Mouse (Mus musculus) retina, postnatal 1 day (tissue): ENCODE results near the gene Ppil6.

Experiments
- DNase-seq: peaks from one replicate; pipeline ENCODE4 v3.0.0-alpha.2; 2012

Gene Ppil6

DNA sequence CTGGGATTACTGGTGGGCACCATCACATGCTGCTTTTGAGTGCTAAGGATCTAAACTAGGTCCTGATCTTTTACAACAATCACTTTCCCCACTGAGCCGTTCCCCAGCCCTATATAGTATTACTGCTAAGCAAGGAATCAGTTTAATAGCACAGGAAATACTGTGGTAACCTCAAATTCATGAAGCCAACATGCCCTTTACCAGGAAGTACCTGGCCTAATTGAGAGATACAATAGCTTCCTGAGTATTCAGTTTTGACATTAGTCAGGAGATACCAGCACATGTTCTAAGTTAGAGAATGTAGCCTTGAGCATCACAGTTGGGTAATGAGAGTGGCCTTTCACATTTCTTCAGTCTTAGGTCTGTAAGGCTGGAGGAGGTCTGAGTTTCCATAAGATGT, 46.5 kb downstream of the Ppil6 start:
- no peak for DNase-seq

DNA sequence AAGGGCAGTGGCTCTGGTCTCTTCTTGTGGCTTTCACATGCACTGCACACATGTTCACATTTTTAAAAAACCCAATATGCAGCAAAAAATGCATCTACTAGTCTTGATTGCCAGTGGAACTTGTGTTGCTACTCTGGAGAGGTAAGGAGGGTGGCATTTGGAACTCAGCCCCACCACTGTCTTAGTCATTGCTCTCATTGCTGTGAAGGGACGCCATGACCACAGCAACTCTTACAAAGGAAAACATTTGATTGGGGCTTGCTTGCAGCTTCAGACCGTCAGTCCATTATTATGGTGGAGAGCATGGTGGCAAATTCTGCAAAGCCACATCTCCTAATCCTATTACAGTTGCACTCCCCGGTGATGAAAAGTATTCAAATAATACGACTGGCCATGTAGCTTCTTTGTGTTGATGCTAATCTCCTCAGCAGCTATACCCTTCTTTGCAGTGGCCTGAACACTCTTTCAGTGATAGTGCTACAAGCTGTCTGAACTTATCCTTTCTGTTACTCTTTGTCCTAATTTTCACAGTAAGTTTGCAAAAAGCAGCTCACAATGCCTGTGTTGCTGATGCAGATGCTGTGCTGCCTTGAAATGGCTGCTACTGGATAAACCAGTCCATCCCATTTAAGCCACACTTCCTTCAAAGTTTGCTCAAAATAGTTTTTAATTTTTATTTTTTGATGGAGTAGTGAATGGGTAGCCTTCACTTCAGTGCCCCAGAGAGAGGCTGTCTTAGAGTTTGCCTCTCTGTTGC, 47.2 kb downstream of the Ppil6 start:
- DNase-seq: peak; percentile 36

DNA sequence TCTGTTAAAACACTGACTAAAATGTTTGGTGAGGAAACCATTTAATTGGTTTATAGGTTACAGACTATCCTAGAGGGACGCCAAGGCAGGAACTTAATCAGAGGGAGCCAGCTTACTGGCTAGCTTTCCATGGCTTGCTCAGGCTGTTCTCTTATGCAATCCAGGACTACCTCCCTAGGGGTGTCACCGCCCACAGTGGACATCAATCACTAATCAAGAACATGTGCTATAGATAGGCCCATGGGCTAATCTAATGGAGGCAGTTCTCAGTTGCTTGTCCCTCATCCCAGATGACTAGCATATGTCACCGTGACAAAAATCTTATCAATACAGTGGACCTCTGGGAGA, 47.7 kb downstream of the Ppil6 start:
- DNase-seq: no peak

DNA sequence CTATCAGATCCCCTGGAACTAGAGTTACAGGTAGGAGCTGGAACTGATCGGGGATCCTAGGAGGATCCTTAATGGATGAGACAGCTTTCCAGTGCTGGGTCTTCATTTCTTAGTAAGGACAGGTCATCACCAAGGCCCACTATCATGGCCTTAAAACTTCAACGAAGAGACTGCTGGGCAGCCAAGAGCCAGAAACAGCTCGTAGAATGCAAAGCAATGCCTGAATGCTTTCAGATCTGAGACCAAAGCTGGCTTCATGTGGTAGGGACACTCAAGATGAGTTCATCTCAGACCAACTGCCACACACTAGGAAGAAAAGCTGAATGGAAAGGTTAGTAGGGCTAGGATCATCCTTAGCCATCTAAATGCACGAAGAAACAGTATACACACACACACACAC, 48.7 kb downstream of the Ppil6 start:
- DNase-seq: no peak

DNA sequence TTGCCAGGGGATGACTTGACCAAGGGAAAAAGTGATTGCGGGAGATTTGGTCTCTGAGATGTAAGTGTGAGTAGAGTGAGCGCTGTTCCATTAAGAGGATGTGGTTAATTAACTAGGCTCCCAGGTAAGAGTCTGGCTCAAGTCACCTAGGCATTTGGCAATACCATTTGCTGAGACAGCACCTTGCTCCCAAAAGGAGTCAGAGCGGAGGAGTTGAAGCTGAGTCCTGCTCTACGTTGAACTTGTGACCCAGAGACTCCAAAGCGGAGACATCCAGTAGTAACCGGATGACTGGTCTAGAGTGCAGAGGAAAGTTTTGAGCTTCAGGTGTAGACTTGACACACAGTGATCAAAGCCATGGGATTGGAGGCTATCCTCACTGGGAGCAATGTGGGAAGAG, 51.8 kb downstream of the Ppil6 start:
- no peak for DNase-seq

DNA sequence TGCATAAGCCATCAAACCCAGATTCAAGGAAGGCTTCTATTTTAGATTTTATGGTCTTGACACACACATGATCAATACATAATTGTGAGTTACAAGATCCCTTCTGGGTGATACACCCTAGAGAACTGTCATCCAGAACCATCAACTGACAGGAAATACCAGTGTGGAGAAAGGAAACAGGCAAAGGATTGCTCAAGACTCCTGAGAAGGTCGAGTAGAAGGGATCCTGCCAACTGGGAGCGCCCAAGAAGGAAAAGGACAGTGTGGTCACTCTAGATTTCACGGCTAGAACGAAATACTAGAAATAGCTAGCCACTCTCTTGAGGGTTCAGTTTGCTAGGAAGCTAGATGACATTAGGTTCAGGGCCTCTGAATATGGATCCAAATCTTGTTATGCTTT, 53.2 kb downstream of the Ppil6 start:
- DNase-seq: no peak

DNA sequence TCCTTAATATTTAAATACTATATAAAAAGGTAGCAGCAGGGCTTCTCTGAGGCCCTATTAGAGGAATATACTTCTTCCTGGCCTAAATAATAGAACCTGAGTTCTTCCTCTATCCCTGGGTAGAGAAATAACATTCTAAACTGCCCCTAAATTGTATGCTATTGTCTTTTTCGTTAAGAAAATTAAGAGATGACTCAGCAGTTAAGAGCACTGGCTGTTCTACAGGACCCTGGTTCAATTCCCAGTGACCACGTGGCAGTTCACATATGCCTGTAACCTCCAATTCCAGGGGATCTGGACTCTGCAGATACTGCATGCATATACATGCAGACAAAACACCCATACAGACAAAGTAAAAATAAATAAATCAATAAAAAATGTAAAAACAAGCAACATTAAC, 53.6 kb downstream of the Ppil6 start:
- DNase-seq: no peak

DNA sequence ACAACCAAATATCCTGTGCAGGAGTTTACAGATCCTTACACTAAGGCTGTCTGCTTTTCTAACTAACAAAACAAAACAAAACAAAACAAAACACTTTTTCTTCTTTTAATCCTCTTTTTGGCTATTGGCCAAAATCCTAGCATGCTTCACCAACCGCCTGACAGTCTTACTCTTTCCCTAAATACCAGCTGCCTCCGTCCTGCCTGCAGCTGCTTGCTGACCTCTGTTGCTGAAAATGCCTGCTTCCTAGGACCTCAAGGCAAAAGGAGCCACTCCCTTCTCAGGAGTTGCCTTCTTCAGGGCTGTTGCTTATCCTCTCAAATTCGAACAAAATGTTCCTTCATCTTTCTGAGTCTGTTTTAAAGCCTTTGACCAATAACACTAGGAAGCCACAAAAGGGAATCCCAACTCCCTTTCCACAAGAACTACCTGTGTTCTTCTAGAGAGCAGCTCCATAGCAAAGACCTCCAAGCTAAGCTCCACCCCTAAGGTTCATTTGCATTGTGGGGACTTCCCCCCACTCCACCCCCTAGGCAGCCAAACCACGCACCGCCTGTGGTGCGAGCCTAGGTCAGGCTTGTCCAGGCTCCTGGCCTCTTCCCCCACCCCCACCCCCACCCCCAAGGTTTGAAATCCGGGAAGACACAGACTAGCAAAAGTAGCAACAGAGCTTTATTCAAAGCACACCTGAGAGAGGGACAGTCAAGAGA, 54.4 kb downstream of the Ppil6 start:
- peak; percentile 70 for DNase-seq

DNA sequence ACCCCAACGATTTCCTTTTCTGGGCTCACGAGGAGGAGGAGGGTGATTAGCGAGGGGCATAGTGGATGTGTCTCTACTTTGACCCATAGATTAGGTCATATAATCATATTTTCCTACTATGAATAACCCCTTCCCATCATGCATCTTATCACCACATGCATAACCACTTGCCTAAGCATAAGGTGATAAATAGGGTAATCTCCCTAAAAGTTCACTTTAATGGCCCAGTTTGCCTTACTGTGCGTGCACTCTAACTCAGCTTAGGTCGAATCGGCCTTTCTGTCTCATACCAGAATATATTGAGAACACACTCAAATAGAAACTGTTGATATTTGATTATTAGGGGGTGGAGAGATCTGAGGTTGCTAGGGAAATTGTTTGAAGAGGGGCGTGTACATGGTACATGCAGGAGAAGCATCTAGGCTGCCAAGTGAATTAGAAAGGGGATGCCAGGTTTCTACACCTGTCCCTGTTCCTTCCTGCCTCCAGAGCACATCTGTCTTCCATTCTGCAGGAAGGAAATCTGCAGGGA, 55.1 kb downstream of the Ppil6 start:
- DNase-seq: no peak

DNA sequence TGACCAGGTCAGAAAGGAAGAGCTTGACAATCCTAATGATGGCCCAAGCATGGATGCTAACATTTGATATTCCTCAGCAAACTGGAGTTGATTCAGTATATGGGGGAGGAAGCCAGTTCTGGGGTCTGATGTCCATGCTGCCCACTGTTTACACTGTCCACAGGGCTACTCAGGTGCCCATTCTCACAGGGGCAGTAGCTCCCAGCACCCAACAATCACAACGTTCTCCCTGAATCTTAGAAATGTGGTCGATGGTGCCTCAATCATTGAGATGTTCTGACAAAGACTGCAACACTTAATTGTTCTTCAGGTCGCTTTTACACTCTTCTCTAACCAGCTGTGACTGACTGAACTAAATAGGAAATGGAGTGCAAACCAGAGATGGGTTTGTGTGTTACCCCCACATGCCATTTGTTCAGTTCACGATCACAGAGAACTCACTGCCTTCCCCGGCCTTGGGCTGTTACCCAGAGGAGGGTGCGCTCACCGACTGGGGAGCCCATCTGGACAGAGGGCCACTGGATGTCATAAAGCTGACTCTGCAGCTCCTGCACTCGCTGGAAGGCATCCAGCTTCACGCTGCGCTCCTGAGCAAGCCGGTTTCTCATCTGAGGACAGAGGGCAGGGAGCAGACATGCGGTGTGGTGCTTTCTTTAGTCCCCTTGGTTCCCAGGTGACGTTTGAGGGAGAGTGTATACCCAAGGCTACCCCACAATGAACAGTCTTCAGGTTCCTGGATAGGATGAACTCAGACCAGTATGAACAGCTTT, 56.3 kb downstream of the Ppil6 start:
- no peak for DNase-seq

DNA sequence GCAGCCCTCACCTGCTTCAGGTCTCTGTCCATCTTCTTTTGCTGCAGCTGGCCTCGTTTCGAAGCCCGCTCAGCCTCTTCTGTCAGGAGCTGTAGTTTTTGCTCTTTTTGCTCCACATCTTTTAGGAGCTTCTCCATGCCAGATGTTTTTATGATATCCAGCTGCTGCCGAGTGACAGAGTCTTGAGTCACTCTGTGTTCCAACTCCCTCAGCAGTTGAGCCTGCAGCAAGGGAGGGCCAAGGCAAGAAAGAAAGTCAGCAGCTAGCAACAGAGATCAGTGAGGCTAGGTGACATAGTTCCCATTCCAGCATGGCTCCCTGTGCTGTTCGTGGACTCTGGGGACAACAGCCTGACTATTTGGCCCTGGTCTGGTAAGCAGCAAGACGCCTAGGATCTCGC, 60.5 kb downstream of the Ppil6 start:
- no peak for DNase-seq

DNA sequence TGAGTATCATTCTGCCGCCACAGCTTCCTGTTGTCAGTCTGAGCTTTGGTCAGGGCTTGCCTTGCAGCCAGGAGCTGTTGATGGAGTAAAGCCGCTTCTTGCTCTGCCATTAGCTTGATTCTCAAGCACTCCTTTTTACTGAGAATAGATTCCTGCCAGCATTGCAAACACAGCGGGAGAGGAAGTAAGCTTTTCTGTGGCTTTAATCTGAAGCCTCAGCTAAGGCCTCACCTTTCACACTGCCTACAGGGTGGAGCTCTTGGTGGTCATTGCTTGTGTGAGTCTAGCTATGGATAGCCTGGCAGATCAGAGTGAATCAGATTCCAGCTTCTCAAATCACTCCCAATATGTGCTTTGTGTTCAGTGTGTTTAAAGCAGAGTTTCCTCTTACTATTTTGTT, 62.1 kb downstream of the Ppil6 start:
- no peak for DNase-seq

DNA sequence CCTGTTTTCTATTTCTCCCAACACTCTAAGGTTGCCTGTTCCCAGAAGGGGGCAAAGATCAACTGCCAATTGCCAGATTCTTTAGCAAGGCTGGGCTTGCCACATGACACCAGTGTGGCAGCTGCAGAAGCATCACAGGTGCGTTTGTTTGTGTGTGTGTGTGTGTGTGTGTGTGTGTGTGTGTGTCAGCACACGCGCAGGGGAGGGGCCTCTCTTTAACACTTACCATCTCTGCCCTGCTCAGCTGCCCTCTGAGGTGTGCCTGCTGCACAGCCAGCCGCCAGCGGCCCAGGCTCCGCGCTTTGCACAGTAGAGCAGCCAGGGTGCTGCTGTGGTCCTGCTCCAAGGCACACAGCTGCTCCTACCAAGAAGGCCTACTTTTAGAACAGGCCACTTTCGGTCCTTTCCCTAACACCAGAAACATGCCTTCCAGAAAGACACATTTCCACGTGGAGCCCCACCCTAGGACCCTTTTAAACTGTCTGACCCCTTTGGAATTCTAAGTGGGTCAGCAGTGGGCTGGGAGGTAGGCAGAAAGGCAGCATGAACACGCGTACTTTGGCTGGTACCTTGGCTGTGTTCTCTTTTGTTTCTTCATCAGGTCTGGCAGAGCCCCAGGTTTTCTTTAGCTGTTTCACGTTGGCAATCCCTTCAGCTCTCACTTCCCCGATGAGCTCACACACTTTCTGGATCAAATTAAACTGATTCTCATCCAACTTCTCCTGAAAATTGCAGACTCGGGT, 62.8 kb downstream of the Ppil6 start:
- DNase-seq: no peak

DNA sequence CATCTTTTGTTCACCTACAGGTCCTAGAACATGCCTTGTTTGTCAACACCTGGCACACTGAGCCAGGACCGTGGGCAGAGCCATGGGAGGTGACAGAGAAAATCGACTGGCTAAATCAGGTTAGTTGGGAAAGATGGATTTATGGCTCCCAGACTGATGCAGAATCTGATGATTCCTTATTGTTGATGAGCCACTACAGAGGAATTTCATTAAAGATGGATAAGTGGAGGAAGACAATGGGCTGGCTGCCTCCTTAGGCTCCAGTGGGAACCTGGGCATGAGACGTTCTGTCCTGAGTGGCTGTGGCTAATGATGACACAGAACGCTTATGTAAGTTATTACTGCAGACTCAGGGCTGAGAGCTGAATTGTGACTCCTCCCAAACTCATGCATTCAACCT, 63.5 kb downstream of the Ppil6 start:
- no peak for DNase-seq

DNA sequence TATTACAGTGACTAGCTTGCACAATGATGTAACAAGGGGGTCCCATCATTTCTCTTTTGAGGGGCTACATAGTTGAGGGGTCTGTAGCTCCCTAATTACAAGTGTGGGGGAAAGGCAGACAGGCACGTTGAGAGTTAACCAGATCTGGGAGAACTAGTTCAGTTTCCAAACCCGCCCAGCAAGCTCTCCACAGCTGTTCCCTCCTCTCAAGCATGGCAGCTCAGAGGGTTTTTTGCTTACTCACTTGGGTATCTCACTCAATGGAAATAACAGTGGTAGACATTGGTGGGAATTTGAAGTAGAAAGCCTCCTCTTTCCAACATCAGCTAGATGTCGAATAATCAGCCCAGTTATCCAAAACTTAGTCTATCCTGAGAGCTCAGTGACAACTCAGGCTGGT, 64.8 kb downstream of the Ppil6 start:
- no peak for DNase-seq

DNA sequence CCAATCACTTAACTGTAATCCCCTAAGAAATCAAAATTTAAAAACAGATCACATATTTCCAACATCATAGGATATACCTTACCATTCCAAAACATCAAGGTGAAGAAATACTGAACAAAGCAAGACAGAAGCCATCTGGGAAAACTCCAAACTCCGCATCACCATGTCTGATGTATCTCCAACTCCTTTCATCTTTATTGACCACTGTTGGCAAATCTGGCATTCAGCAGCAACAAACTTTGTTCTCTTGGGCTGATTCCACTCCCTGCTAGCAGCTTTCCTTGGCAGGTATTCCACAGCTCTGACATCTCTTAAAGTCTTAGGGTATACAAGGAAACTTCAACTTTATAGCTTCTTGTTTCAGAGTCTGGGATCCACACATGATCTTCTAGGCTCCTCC, 68.2 kb downstream of the Ppil6 start:
- no peak for DNase-seq

DNA sequence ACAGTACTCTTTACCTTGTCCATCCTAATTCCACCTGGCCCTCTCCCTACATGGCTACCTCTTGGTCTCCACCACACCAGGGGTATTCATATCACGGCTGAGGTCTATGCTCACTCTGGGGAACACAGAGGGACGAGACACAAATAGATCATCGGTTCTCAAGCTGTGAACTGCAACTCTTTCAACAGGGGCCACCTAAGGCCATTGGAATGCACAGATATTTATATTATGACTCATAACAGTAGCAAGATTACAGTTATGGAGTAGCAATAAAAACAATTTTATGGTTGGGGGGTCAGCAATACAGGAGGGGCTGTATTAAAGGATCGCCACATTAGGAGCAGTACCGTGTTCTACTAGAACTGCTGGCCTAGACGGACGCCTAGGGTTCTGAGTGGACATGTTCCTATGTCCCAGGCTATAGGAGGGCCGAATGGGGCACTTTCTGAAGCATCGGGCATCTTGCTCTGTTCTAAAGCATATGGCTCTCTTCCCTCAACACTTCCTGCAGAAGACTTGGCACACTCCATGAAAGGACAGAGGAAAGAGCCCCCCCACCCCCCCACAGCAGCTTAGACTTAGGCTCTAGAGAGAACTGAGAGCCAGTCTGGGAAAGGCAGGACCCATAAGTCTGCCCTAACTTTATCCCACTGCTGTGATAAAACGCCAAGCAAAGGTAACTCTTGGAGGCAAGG, 71.6 kb downstream of the Ppil6 start:
- no peak for DNase-seq
